Mouse (Mus musculus) Muller cell, postnatal 12 days (primary cell): Measurements from ENCODE around the gene Nod1.

ENCODE experiments used
- DNase-seq: peaks from one replicate; pipeline ENCODE4 v3.0.0-alpha.2; 2015; ENCODE audit errors: inconsistent ontology term

The Nod1 gene

GRCm38 (mm10) chr6:54890221-54890620, 82.2 kb downstream of the Nod1 start:
- DNase-seq, result no peak

- no peak for DNase-seq
These were observed 86.2 kb downstream of the Nod1 start for GRCm38 (mm10) chr6:54886195-54886594.

- DNase-seq, result no peak
These were observed 89.0 kb downstream of the Nod1 start for GRCm38 (mm10) chr6:54883424-54883823.

DNA sequence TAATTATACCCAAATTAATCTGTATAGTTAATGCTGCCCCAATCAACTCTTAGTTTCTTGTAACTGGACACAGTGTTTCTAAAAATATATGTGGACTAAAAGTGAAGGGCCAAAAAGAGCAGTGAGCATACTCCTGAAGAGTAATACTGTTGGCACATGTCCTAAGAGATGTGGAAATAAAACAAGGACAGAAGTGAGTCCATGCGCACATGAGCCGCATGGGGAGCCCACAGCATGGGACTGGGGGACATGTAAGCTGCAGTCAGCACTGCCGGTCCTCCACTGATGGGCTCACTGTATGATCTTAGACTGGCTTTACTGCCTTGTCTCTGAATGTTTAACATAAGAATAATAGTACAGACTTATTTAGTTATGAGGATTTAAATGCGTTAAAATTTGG, 92.3 kb downstream of the Nod1 start:
- no peak for DNase-seq

GRCm38 (mm10) chr6:54878546-54878945, 93.9 kb downstream of the Nod1 start:
- DNase-seq, result no peak

DNA sequence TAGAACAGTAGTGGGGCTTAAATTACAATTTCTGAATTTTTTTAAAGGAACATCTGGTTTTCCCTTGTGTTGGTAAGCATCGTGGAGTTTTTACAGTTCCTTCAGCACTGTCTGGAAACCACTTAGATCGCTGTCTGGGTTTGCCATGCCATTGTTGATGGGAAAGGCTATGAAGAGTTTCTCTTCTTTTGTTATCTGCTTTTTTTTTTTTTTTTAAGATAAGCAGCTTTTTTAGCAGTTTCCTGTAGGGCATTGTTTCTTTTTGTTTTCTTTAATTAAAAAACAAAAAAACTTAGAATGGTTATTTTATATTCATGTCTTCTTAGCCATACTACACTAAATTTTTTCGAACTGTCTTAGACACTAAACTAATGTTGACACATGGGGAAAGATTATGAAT, 94.8 kb downstream of the Nod1 start:
- no peak for DNase-seq

DNA sequence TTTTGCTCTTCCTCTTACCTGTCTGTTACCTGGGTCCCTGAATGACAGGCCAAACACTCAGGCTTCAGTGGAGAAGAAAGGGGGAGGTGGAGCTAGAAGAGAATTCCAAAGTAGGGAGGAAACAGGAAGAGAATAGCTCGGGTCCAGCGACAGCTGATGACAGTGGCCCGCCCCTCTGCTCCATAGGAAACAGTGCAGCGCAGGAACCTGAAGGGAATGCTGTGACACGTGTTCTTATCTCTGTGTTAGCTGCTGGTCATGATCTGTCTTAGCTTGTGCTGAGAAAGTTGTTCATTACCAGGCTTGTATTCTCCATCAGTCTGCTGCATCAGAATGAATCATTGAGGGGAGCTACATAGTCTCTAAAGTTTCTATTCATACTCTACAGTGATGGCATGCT, 95.6 kb downstream of the Nod1 start:
- no peak for DNase-seq
